Mouse (Mus musculus) thymus, adult 2 months (tissue): Measurements from ENCODE around the gene Gm6614.

Experiments used
- CTCF ChIP-seq: fragments of 200-500 bp; IDR thresholded peaks from 2 replicates; pipeline ENCODE4 v1.5.1; 2012; ENCODE audit warnings: mild to moderate bottlenecking, control low read depth, low read length, moderate library complexity, borderline replicate concordance; ENCODE audit not compliant: control insufficient read depth, poor library complexity, insufficient read depth; ENCODE audit errors: extremely low read depth
- POLR2A ChIP-seq: fragments of 200-500 bp; IDR thresholded peaks from 2 replicates; pipeline ENCODE4 v1.6.1; 2012; ENCODE audit warnings: mild to moderate bottlenecking, low read length, control low read depth, moderate library complexity; ENCODE audit not compliant: control insufficient read depth, poor library complexity, insufficient read depth; ENCODE audit errors: extremely low read depth

DNA sequence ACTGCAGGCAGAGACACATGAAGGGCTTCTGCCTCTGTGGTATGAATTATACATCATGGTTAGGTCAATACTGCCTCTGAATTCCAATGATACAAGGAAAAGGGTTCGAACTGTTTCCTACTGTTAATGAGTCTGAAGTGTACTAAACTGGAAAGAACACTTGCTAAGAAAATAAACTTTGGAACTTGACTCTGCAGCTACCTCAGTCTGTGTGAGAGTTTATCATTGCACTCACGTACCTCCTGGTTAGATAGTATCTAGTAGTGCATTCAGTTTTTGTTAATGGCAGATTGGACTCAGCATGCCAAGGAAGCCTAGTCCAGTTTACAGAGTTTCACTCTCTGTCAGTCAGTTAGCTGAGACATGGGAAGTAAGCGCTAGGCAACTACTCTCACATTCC is 26.6 kb downstream of the Gm6614 start:
- TF ChIP-seq POLR2A, result no peak
- no peak for TF ChIP-seq CTCF
